In the genomic region with DNA sequence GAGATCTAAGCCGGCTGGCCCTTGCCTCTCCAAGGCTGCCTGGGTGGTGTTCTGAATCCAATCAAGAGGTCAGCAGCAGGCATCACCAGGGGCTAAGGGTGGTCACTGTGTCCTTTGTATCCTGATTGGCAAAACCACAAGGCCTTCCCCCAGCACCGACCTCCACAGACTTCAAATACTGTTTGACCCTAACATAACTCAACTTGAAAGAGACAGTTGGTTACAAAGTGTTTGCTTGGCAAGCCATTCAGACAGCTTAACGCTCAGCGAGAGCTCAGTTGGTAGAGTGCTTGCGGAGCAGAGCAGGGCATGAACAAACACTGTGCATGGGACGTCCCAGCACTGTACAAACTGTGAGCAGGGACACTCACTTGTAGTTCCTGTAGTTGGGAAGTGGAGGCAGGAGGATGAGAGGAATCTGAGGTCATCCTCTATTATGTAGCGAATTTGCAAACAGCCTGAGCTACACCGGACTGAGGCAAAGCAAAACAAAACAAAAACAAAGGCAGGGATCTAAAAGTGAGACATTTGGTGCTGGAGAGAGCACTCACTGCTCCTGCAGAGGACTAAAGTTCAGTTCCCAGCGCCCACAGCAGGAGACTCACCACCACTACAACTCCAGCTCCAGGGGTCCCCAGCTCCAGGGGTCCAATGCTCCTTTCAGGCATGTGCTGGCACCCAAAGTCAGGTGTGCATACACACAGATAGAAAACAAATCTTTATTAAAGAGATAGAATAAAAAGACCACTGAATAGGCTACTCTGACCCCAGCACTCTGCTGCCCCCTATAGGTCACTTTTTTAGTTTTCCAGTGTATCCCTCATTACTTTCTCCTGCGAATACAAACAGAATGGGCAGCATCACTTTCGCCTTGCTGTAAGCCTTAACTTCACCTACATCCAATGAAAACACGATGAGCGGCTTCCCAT, we compare ENCODE assay signal across 8 mouse cellular contexts.
A peak's percentile ranks its signal among the peaks of the same experiment; 100 is the strongest.
DNase-seq lines count a peak whose midpoint lies in the region; ATAC-seq and TF ChIP-seq lines count a peak whose summit lies in the region.

No protein-coding gene starts in this region.

- no peaks in the 10 kb centered on the region for H3K4me1 ChIP-seq in intestine, postnatal 0 days (replicated peaks; ENCODE audit: control insufficient read depth, insufficient read depth, low read length)
- no peaks in the 10 kb centered on the region for H3K4me1 ChIP-seq in intestine, embryonic 16.5 days (ENCODE audit: control insufficient read depth, insufficient read depth, low read length)
- H3K4me1 ChIP-seq in hindbrain, embryonic 13.5 days (replicated peaks) = peaks cover 34% of the 10 kb centered on the region

- no peak for ATAC-seq in intestine, postnatal 0 days
- ATAC-seq in intestine, embryonic 16.5 days = no peak
- ATAC-seq in hindbrain, embryonic 13.5 days (ENCODE audit: low FRiP score) = no peak

- H3K9ac ChIP-seq in intestine, postnatal 0 days (ENCODE audit: low read depth, low read length) = no peak overlapping the region
- H3K9ac ChIP-seq in intestine, embryonic 16.5 days (ENCODE audit: low read depth, low read length) = no peak overlapping the region
- no peak overlapping the region; the same call in 1 of the 2 replicates for H3K9ac ChIP-seq in hindbrain, embryonic 13.5 days

- peak; percentile 73 for TF ChIP-seq CTCF in intestine, postnatal 0 days (IDR thresholded peaks at IDR 0.05; ENCODE audit: low read depth)

- H3K36me3 ChIP-seq in intestine, postnatal 0 days (ENCODE audit: control insufficient read depth, insufficient read depth) = no peaks in the 10 kb centered on the region
- H3K36me3 ChIP-seq in intestine, embryonic 16.5 days (ENCODE audit: control insufficient read depth, insufficient read depth, low read length) = no peaks in the 10 kb centered on the region
- H3K36me3 ChIP-seq in hindbrain, embryonic 13.5 days = no peaks in the 10 kb centered on the region

- H3K27me3 ChIP-seq in intestine, postnatal 0 days (replicated peaks; ENCODE audit: control insufficient read depth, insufficient read depth, low read length) = no peaks in the 10 kb centered on the region
- no peaks in the 10 kb centered on the region for H3K27me3 ChIP-seq in intestine, embryonic 16.5 days (replicated peaks; ENCODE audit: control insufficient read depth, insufficient read depth, low read length)
- peaks cover 11% of the 10 kb centered on the region; the same call in 1 of the 2 replicates for H3K27me3 ChIP-seq in hindbrain, embryonic 13.5 days

- H3K4me2 ChIP-seq in intestine, postnatal 0 days (replicated peaks; ENCODE audit: low read depth) = no peak overlapping the region
- H3K4me2 ChIP-seq in intestine, embryonic 16.5 days (ENCODE audit: low read depth, low read length) = no peak overlapping the region
- no peak overlapping the region for H3K4me2 ChIP-seq in hindbrain, embryonic 13.5 days

- H3K27ac ChIP-seq in intestine, postnatal 0 days (ENCODE audit: low read depth, low read length) = no peak overlapping the region
- no peak overlapping the region for H3K27ac ChIP-seq in intestine, embryonic 16.5 days (ENCODE audit: low read length)
- peak overlapping the region; percentile 5 for H3K27ac ChIP-seq in hindbrain, embryonic 13.5 days

- H3K9me3 ChIP-seq in intestine, postnatal 0 days (ENCODE audit: control insufficient read depth) = no peaks in the 10 kb centered on the region
- H3K9me3 ChIP-seq in intestine, embryonic 16.5 days (ENCODE audit: control insufficient read depth, low read length) = no peaks in the 10 kb centered on the region
- no peaks in the 10 kb centered on the region for H3K9me3 ChIP-seq in hindbrain, embryonic 13.5 days

- 63% methylated on average over 13 of the region's 13 CpGs for WGBS in intestine, postnatal 0 days
- 57% methylated on average over 13 of the region's 13 CpGs for WGBS in intestine, embryonic 16.5 days
- WGBS in hindbrain, embryonic 13.5 days = 54% methylated on average over 13 of the region's 13 CpGs

- DNase-seq in B cell, adult 2 months = peak; percentile 65 to 67
- DNase-seq in R1 (ENCODE audit: low read depth, low spot score) = peak; percentile 89
- peak; percentile 75 for DNase-seq in retina, embryonic 14.5 days (ENCODE audit: low spot score)
- no peak for DNase-seq in right cerebral cortex, postnatal 14 days
- no peak for DNase-seq in right cerebral cortex, postnatal 36 days (ENCODE audit: low spot score in 2 of 2)

- H3K4me3 ChIP-seq in intestine, postnatal 0 days (ENCODE audit: low read depth, low read length) = no peak overlapping the region
- no peak overlapping the region for H3K4me3 ChIP-seq in intestine, embryonic 16.5 days (ENCODE audit: low read length)
- no peak overlapping the region for H3K4me3 ChIP-seq in hindbrain, embryonic 13.5 days

Comparison
In these comparisons a context has a peak if more than half of its experiments do, and no peak if none do; other contexts are left out.
1. DNase-seq: peak in B cell, adult 2 months (2 of 2), R1 (single experiment) and retina, embryonic 14.5 days (single experiment); none in right cerebral cortex, postnatal 14 days (single experiment) and right cerebral cortex, postnatal 36 days (0 of 2).